Mouse (Mus musculus): ENCODE results near the gene 9430097D07Rik. TPM values are rescaled to one million over a fixed set of nuclear protein-coding genes. Genes with fewer than 3 reads are reported as not detected.
A peak's percentile ranks its signal among the peaks of the same experiment; 100 is the strongest.

Gene 9430097D07Rik
- polyA plus RNA-seq, 1 experiment from 2014 or later, result 0.35 TPM

DNA sequence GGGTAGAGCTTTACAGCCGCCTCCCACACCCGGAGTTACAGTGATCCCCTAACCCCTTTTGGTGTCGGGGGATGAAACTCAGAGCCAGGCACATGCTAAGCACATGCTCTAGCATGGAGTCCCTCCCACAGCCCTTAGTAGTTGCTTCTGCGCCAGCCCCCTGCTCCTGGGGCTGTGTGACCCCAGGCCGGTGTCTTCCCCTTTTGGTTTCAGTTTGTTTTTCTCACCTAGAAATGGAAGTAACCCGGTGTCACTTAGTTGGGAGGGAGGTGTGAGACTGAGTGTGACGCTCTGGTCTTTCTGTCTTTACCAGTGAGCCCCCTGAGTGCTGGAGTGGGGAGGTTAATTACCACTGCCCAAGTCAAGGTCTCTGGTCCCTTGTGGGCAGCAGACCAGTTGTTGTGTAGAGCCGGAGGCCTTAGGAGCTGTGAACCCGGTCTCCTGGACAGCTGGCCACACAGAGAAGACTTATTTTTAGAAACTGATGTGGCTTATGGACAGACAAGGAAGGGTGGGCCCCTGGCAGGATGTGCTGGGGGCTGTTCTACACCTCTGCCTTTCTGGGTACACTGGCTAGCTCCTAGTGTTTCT lies 12.3 kb upstream of the 9430097D07Rik start:
- ATAC-seq (replicated peaks; ENCODE audit: low FRiP score), result no peak
- peak overlapping the region; percentile 43 for H3K4me3 ChIP-seq (ENCODE audit: low read depth, low read length)
- peak overlapping the region; percentile 59 for H3K4me2 ChIP-seq (ENCODE audit: low read depth, low read length, severe bottlenecking)
- 55% methylated on average over 9 of the region's 9 CpGs for WGBS
- no peaks in the 10 kb centered on the region for H3K9me3 ChIP-seq (ENCODE audit: control insufficient read depth, low read length)
- no peak for DNase-seq (ENCODE audit: low spot score)
- H3K36me3 ChIP-seq (ENCODE audit: control insufficient read depth, insufficient read depth, low read length), result no peaks in the 10 kb centered on the region
- H3K9ac ChIP-seq (ENCODE audit: low read length), result peak overlapping the region; percentile 62
- no peaks in the 10 kb centered on the region; the same call in 1 of the 2 replicates for H3K27me3 ChIP-seq (ENCODE audit: control insufficient read depth, insufficient read depth, low read length)
- H3K27ac ChIP-seq (ENCODE audit: low read depth, low read length), result no peak overlapping the region
- H3K4me1 ChIP-seq (replicated peaks; ENCODE audit: control insufficient read depth, insufficient read depth, low read length), result peaks cover 9% of the 10 kb centered on the region

DNA sequence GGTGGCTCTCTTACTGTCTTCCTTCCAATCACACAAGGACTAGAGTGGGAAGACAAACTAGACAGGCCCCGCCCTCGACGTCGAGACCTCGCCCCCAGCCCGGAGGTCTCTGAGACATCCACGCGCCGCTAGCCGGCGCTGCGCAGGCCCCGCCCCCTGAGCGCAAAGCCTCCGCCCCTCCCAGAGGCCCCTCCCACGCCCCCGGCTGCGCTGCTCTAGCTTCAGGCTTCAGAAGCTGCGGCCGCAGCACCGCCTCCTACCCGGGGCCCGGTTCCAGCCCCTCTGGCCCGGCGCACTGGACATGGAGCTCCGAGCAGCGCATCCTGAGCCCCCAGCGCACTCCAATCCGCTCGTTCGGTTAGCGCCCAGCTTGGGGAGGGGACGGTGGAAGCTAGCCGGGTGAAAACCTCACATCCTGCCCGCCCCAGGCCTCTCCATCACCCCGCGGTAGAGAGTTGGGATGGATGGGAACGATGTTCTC lies 11.4 kb upstream of the 9430097D07Rik start, which contains the start of gene St6galnac4:
St6galnac4 (plus strand) TSS at position 225 of the 481 bp plus-strand sequence.
- H3K27me3 ChIP-seq (ENCODE audit: control insufficient read depth, insufficient read depth, low read length), result no peaks in the 10 kb centered on the region; the same call in 1 of the 2 replicates
- DNase-seq (ENCODE audit: low spot score), result peak; percentile 97
- under 1% methylated on average over 37 of the region's 38 CpGs for WGBS
- H3K36me3 ChIP-seq (ENCODE audit: control insufficient read depth, insufficient read depth, low read length), result no peaks in the 10 kb centered on the region
- no peak within 1 kb of the TSS for H3K27ac ChIP-seq (ENCODE audit: low read depth, low read length)
- peaks cover 9% of the 10 kb centered on the region for H3K4me1 ChIP-seq (replicated peaks; ENCODE audit: control insufficient read depth, insufficient read depth, low read length)
- peak; percentile 81 for ATAC-seq (replicated peaks; ENCODE audit: low FRiP score)
- H3K4me3 ChIP-seq (ENCODE audit: low read depth, low read length), result peak within 1 kb of the TSS; percentile 43
- peak within 1 kb of the TSS; percentile 62 for H3K9ac ChIP-seq (ENCODE audit: low read length)
- no peaks in the 10 kb centered on the region for H3K9me3 ChIP-seq (ENCODE audit: control insufficient read depth, low read length)
- peak within 1 kb of the TSS; percentile 59 for H3K4me2 ChIP-seq (ENCODE audit: low read depth, low read length, severe bottlenecking)

- H3K27me3 ChIP-seq (ENCODE audit: control insufficient read depth, insufficient read depth, low read length), result no peaks in the 10 kb centered on the region; the same call in 1 of the 2 replicates
- no peak overlapping the region for H3K9ac ChIP-seq (ENCODE audit: low read length)
- no peak overlapping the region for H3K27ac ChIP-seq (ENCODE audit: low read depth, low read length)
- ATAC-seq (replicated peaks; ENCODE audit: low FRiP score) (no peak), DNase-seq (ENCODE audit: low spot score) (no peak)
- H3K4me2 ChIP-seq (ENCODE audit: low read depth, low read length, severe bottlenecking), result no peak overlapping the region
- no peaks in the 10 kb centered on the region for H3K9me3 ChIP-seq (ENCODE audit: control insufficient read depth, low read length)
- H3K4me1 ChIP-seq (replicated peaks; ENCODE audit: control insufficient read depth, insufficient read depth, low read length), result peaks cover 9% of the 10 kb centered on the region
- no peak overlapping the region for H3K4me3 ChIP-seq (ENCODE audit: low read depth, low read length)
- 85% methylated on average over 7 of the region's 7 CpGs for WGBS
- no peaks in the 10 kb centered on the region for H3K36me3 ChIP-seq (ENCODE audit: control insufficient read depth, insufficient read depth, low read length)
Measured at GRCm38 (mm10) chr2:32585149-32585714, 9.7 kb upstream of the 9430097D07Rik start.

- Histone ChIP-seq H3K4me3 (ENCODE audit: low read depth, low read length) (peak overlapping the region; percentile 15; the same call in 1 of the 2 replicates), H3K9ac (ENCODE audit: low read length) (0 out of 2 replicates have a peak overlapping the region, but pooled peaks have one; percentile 9), H3K4me1 (replicated peaks; ENCODE audit: control insufficient read depth, insufficient read depth, low read length) (peaks cover 8% of the 10 kb centered on the region), H3K9me3 (ENCODE audit: control insufficient read depth, low read length) (no peaks in the 10 kb centered on the region), H3K4me2 (ENCODE audit: low read depth, low read length, severe bottlenecking) (peak overlapping the region; percentile 45), H3K36me3 (ENCODE audit: control insufficient read depth, insufficient read depth, low read length) (no peaks in the 10 kb centered on the region), H3K27me3 (ENCODE audit: control insufficient read depth, insufficient read depth, low read length) (peaks cover 7% of the 10 kb centered on the region; the same call in 1 of the 2 replicates), H3K27ac (ENCODE audit: low read depth, low read length) (no peak overlapping the region)
- ATAC-seq (replicated peaks; ENCODE audit: low FRiP score) (peak; percentile 67), DNase-seq (ENCODE audit: low spot score) (peak; percentile 85)
- WGBS, result 15% methylated on average over 37 of the region's 37 CpGs
Measured at GRCm38 (mm10) chr2:32582830-32583799, 7.6 kb upstream of the 9430097D07Rik start.

DNA sequence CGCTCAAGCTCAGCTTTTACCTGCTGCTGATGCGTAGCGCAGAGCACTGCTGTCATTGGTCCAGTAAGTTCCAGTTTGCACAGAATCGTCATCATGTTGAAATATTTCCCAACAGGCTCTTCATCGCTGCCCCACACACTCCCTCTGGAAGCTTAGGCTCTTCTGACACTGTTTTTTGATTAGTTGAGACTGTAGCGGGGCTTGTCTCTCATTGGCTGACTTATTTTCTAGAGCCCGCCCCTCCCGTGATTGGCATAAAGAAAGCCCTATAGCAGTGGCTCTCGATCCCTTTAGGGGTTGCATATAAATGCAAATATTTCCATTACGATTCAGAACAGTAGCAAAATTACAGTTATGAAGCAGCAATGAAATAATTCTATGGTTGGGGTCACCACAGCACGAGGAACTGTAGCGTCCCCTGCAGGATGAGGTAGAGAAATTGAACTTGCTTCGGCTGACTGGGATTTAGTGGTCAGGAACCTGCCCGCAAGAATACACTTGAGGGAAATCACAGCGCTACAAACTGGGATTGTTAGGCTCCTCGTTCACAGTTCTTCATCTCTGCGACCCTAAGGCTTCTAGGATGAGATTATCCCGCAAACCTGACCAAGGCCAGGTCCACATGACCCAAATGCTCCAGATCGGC lies 6.1 kb upstream of the 9430097D07Rik start:
- H3K36me3 ChIP-seq (ENCODE audit: control insufficient read depth, insufficient read depth, low read length), result no peaks in the 10 kb centered on the region
- H3K4me3 ChIP-seq (ENCODE audit: low read depth, low read length), result peak overlapping the region; percentile 1; the same call in 1 of the 2 replicates
- DNase-seq (ENCODE audit: low spot score) (no peak), ATAC-seq (replicated peaks; ENCODE audit: low FRiP score) (no peak)
- no peaks in the 10 kb centered on the region for H3K9me3 ChIP-seq (ENCODE audit: control insufficient read depth, low read length)
- 36% methylated on average over 19 of the region's 19 CpGs for WGBS
- no peak overlapping the region for H3K9ac ChIP-seq (ENCODE audit: low read length)
- peak overlapping the region; percentile 16; the same call in 1 of the 2 replicates for H3K4me2 ChIP-seq (ENCODE audit: low read depth, low read length, severe bottlenecking)
- H3K27me3 ChIP-seq (ENCODE audit: control insufficient read depth, insufficient read depth, low read length), result peaks cover 12% of the 10 kb centered on the region
- H3K27ac ChIP-seq (ENCODE audit: low read depth, low read length), result no peak overlapping the region
- no peaks in the 10 kb centered on the region; the same call in 1 of the 2 replicates for H3K4me1 ChIP-seq (replicated peaks; ENCODE audit: control insufficient read depth, insufficient read depth, low read length)

GRCm38 (mm10) chr2:32578146-32579046 lies 2.9 kb upstream of the 9430097D07Rik start:
- no peaks in the 10 kb centered on the region for H3K36me3 ChIP-seq (ENCODE audit: control insufficient read depth, insufficient read depth, low read length)
- no peaks in the 10 kb centered on the region; the same call in 1 of the 2 replicates for H3K4me1 ChIP-seq (replicated peaks; ENCODE audit: control insufficient read depth, insufficient read depth, low read length)
- H3K27ac ChIP-seq (ENCODE audit: low read depth, low read length), result no peak overlapping the region
- 40% methylated on average over 23 of the region's 30 CpGs for WGBS
- DNase-seq (ENCODE audit: low spot score) (no peak), ATAC-seq (replicated peaks; ENCODE audit: low FRiP score) (no peak)
- H3K4me3 ChIP-seq (ENCODE audit: low read depth, low read length), result no peak overlapping the region
- H3K9me3 ChIP-seq (ENCODE audit: control insufficient read depth, low read length), result no peaks in the 10 kb centered on the region
- H3K4me2 ChIP-seq (ENCODE audit: low read depth, low read length, severe bottlenecking), result no peak overlapping the region
- H3K9ac ChIP-seq (ENCODE audit: low read length), result no peak overlapping the region
- peaks cover 12% of the 10 kb centered on the region for H3K27me3 ChIP-seq (ENCODE audit: control insufficient read depth, insufficient read depth, low read length)

GRCm38 (mm10) chr2:32576532-32576931 lies 1.0 kb upstream of the 9430097D07Rik start:
- H3K36me3 ChIP-seq (ENCODE audit: control insufficient read depth, insufficient read depth, low read length), result no peaks in the 10 kb centered on the region
- H3K4me1 ChIP-seq (replicated peaks; ENCODE audit: control insufficient read depth, insufficient read depth, low read length), result no peaks in the 10 kb centered on the region; the same call in 1 of the 2 replicates
- no peak overlapping the region for H3K4me3 ChIP-seq (ENCODE audit: low read depth, low read length)
- no peaks in the 10 kb centered on the region for H3K9me3 ChIP-seq (ENCODE audit: control insufficient read depth, low read length)
- no peak overlapping the region for H3K9ac ChIP-seq (ENCODE audit: low read length)
- DNase-seq (ENCODE audit: low spot score) (no peak), ATAC-seq (replicated peaks; ENCODE audit: low FRiP score) (no peak)
- no peak overlapping the region for H3K4me2 ChIP-seq (ENCODE audit: low read depth, low read length, severe bottlenecking)
- peaks cover 12% of the 10 kb centered on the region for H3K27me3 ChIP-seq (ENCODE audit: control insufficient read depth, insufficient read depth, low read length)
- WGBS, result 87% methylated on average over 9 of the region's 9 CpGs
- H3K27ac ChIP-seq (ENCODE audit: low read depth, low read length), result no peak overlapping the region
